Mouse (Mus musculus): ENCODE data around the gene Dusp23.

DNA sequence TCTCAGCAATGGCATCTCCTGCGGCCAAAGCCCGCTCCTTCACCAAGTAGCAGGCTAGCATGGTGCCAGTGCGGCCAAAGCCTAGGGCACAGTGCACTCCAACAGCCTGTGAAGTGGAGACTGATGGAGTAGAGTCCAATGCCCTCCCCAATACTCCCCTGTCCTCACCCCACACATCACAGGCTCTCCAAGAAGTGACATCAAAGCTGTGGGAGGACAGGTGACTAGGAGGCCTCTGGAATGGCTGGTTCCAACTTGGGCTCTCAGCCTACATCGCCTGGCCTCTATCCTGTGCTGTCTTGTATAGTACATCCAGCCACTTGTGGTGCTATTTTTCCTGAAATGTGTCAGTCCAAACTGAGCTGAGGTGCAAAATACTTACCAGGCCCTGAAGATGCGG lies 1.0 kb downstream of the Dusp23 start:
- TF ChIP-seq CTCF (IDR thresholded peaks at IDR 0.05; ENCODE audit: borderline replicate concordance, insufficient read depth, low read length) (no peak), POLR2A (IDR thresholded peaks at IDR 0.05; ENCODE audit: low read depth, low read length) (no peak)

Data from embryonic fibroblast, embryonic 13.5 days (primary cell).